In the genomic region with DNA sequence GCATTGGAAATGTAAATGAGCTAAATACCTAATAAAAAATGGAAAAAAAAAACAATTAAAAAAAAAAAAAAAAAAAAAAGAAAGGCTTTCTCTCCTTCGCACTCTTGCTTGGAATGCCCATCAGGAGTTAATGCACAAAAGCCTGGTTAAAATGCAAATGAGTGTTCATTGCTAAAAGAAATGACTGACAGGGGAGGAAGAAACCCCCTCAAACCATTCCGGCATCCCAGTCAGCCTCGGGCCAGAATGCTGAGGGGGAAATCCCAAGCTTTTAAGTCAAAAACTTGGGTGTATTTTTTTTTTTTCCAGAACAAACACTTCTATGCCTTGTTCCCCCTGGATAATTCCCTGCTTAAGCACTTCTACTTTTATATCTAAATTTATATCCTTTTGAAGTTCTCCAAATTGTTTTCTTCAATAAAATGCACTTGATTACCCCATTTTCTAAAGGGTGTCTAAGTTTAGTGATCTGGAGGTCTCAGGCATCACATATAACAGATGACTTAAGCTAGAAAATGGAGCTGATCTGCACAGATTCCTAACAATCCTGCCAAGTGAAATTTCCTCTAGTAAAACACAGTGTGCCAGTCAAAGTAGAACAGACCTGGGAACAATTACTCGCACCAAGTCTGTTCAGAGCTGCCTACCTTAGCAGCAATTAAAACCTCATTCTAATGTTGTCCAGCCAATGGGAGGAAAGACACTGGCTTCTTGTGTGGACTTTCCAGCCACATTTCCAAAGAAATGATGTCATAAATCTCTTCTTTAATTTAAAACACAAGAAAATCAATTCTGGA, we compare ENCODE assay signal across 23 mouse cellular contexts.
DNase-seq lines count a peak whose midpoint lies in the region; ATAC-seq and TF ChIP-seq lines count a peak whose summit lies in the region.
"Had no signal": no experiment of that assay in that cellular context is flagged by ENCODE, and none has a peak within 500 bp of the region (broad histone marks: within the 10 kb centered on the region; RNA-seq: fewer than 3 reads in every experiment).

No protein-coding gene starts in this region.

- intact Hi-C loops in left cerebral cortex, postnatal 14 days (cut with DNase I): no loop called here

- TF ChIP-seq CTCF in forebrain, postnatal 0 days (IDR thresholded peaks at IDR 0.05; ENCODE audit: low read depth): no peak

- no peaks in the 10 kb centered on the region for H3K36me3 ChIP-seq in forebrain, embryonic 15.5 days
- H3K36me3 ChIP-seq in forebrain, embryonic 11.5 days (ENCODE audit: control insufficient read depth, insufficient read depth, low read length): no peaks in the 10 kb centered on the region
- H3K36me3 ChIP-seq in forebrain, postnatal 0 days (ENCODE audit: insufficient read depth): no peaks in the 10 kb centered on the region
- H3K36me3 ChIP-seq: embryonic facial prominence, embryonic 12.5 days; heart, embryonic 15.5 days; intestine, embryonic 15.5 days had no signal

- H3K27me3 ChIP-seq in forebrain, embryonic 15.5 days: no peaks in the 10 kb centered on the region
- H3K27me3 ChIP-seq in forebrain, embryonic 11.5 days (ENCODE audit: control insufficient read depth, insufficient read depth, low read length): no peaks in the 10 kb centered on the region
- H3K27me3 ChIP-seq in forebrain, postnatal 0 days (ENCODE audit: insufficient read depth, low read length): no peaks in the 10 kb centered on the region
- H3K27me3 ChIP-seq: CH12.LX; embryonic facial prominence, embryonic 12.5 days; heart, embryonic 15.5 days; intestine, embryonic 15.5 days; Patski had no signal

- H3K9ac ChIP-seq in forebrain, embryonic 15.5 days (replicated peaks): no peak overlapping the region
- H3K9ac ChIP-seq in forebrain, embryonic 11.5 days (ENCODE audit: low read length): no peak overlapping the region
- H3K9ac ChIP-seq in forebrain, postnatal 0 days: no peak overlapping the region
- H3K9ac ChIP-seq: embryonic facial prominence, embryonic 12.5 days; heart, embryonic 15.5 days; hindbrain, embryonic 14.5 days; intestine, embryonic 15.5 days had no signal

- peaks cover 6% of the 10 kb centered on the region; the same call in 1 of the 2 replicates for H3K4me1 ChIP-seq in forebrain, embryonic 15.5 days
- no peaks in the 10 kb centered on the region for H3K4me1 ChIP-seq in forebrain, embryonic 11.5 days (replicated peaks; ENCODE audit: control insufficient read depth, insufficient read depth, low read length)
- no peaks in the 10 kb centered on the region for H3K4me1 ChIP-seq in forebrain, postnatal 0 days (ENCODE audit: insufficient read depth)
- H3K4me1 ChIP-seq: embryonic facial prominence, embryonic 12.5 days; heart, embryonic 15.5 days; intestine, embryonic 15.5 days had no signal

- ATAC-seq in forebrain, embryonic 15.5 days (replicated peaks): peak; percentile 84
- ATAC-seq in forebrain, embryonic 11.5 days (replicated peaks; ENCODE audit: low FRiP score): no peak; the same call in 1 of the 2 replicates
- 0 out of 2 replicates have a peak, but pooled peaks have one; percentile 34 for ATAC-seq in forebrain, postnatal 0 days
- ATAC-seq: activated CD4-positive, CD25-positive, alpha-beta regulatory T cell, adult 4 months; intestine, embryonic 15.5 days; Patski had no signal

- H3K9me3 ChIP-seq in forebrain, embryonic 15.5 days: no peaks in the 10 kb centered on the region
- no peaks in the 10 kb centered on the region for H3K9me3 ChIP-seq in forebrain, embryonic 11.5 days (ENCODE audit: control insufficient read depth, low read length)
- no peaks in the 10 kb centered on the region for H3K9me3 ChIP-seq in forebrain, postnatal 0 days (ENCODE audit: low read length)
- H3K9me3 ChIP-seq: embryonic facial prominence, embryonic 12.5 days; heart, embryonic 15.5 days; intestine, embryonic 15.5 days had no signal

- peak; percentile 5 for DNase-seq in embryo, embryonic 11 days
- no peak for DNase-seq in embryo, embryonic 10.5 days (ENCODE audit: low spot score)
- DNase-seq in forebrain, embryonic 11.5 days (ENCODE audit: low spot score): no peak
- peak; percentile 39 for DNase-seq in brain, adult 2 months (ENCODE audit: low read depth, low spot score)
- no peak for DNase-seq in forebrain, postnatal 0 days
- DNase-seq in B cell, adult 2 months: no peak
- no peak for DNase-seq in left cerebral cortex, postnatal 14 days (ENCODE audit: low spot score in 2 of 2)
- DNase-seq: adrenal gland, postnatal 14 days; cerebellum, adult 2 months; cerebellum, postnatal 10 days; gastrocnemius, postnatal 14 days; heart, adult 2 months; heart, postnatal 14 days; kidney, adult 18-20 months had no signal

- whole genome bisulfite sequencing in forebrain, embryonic 15.5 days: 22% methylated on average over 4 of the region's 4 CpGs
- WGBS in forebrain, embryonic 11.5 days: 52% methylated on average over 4 of the region's 4 CpGs
- WGBS in forebrain, postnatal 0 days: 19% methylated on average over 4 of the region's 4 CpGs

- H3K4me3 ChIP-seq in forebrain, embryonic 15.5 days: no peak overlapping the region
- no peak overlapping the region for H3K4me3 ChIP-seq in forebrain, embryonic 11.5 days (ENCODE audit: low read depth, low read length)
- H3K4me3 ChIP-seq in forebrain, postnatal 0 days (ENCODE audit: low read depth, low read length): no peak overlapping the region
- H3K4me3 ChIP-seq: embryonic facial prominence, embryonic 12.5 days; heart, adult 2 months; heart, embryonic 15.5 days; intestine, embryonic 15.5 days had no signal

- H3K27ac ChIP-seq in forebrain, embryonic 15.5 days (replicated peaks): peak overlapping the region; percentile 59
- H3K27ac ChIP-seq in forebrain, embryonic 11.5 days (ENCODE audit: low read depth, low read length): no peak overlapping the region
- H3K27ac ChIP-seq in forebrain, postnatal 0 days (ENCODE audit: low read depth, low read length): no peak overlapping the region
- H3K27ac ChIP-seq: embryonic facial prominence, embryonic 12.5 days; heart, adult 2 months; heart, embryonic 15.5 days; hindbrain, embryonic 14.5 days; intestine, embryonic 15.5 days had no signal

- H3K4me2 ChIP-seq in forebrain, embryonic 15.5 days (replicated peaks): no peak overlapping the region
- H3K4me2 ChIP-seq in forebrain, embryonic 11.5 days (ENCODE audit: low read depth, low read length, severe bottlenecking): no peak overlapping the region
- H3K4me2 ChIP-seq in forebrain, postnatal 0 days (ENCODE audit: low read depth): no peak overlapping the region
- H3K4me2 ChIP-seq: embryonic facial prominence, embryonic 12.5 days; heart, embryonic 11.5 days; heart, embryonic 15.5 days; hindbrain, embryonic 14.5 days; intestine, embryonic 15.5 days had no signal

Comparison
In these comparisons a context has a peak if more than half of its experiments do, and no peak if none do; other contexts are left out.
1. DNase-seq: peak in embryo, embryonic 11 days (single experiment) and brain, adult 2 months (single experiment); none in embryo, embryonic 10.5 days (single experiment), forebrain, embryonic 11.5 days (single experiment), forebrain, postnatal 0 days (single experiment), B cell, adult 2 months (0 of 2) and left cerebral cortex, postnatal 14 days (0 of 2).